Comparison of ENCODE assay signal across 21 mouse cellular contexts in the genomic region with DNA sequence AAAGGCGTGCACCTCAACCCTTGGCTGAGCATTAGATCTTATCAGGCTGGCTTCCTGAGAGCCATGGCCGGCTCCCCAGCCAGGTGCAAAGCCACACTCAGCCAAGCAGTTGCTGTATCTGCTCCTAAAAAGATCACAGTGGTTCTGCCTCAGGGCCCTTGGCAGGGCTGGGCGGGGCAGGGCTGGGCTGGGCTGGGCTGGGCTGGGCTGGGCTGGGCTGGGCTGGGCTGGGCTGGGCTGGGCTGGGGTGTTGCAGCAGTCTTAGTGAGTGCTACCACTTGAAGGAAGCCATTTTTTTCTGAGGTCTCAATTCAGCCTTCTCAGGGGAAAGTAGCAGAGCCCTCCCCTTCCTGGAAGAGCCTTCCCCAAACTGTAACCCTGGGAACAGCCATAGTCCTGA. TPM values are rescaled to one million over a fixed set of nuclear protein-coding genes. Genes with fewer than 3 reads are reported as not detected.
DNase-seq lines count a peak whose midpoint lies in the region; ATAC-seq and TF ChIP-seq lines count a peak whose summit lies in the region.
"Had no signal": no experiment of that assay in that cellular context is flagged by ENCODE, and none has a peak within 500 bp of the region (broad histone marks: within the 10 kb centered on the region; RNA-seq: fewer than 3 reads in every experiment).

No protein-coding gene starts in this region.

- H3K9ac ChIP-seq in liver, embryonic 11.5 days (ENCODE audit: low read depth, low read length) = no peak overlapping the region
- no peak overlapping the region for H3K9ac ChIP-seq in intestine, postnatal 0 days (ENCODE audit: low read depth, low read length)
- H3K9ac ChIP-seq: forebrain, embryonic 12.5 days; kidney, embryonic 15.5 days; limb, embryonic 12.5 days; lung, embryonic 15.5 days; midbrain, embryonic 13.5 days had no signal

- ATAC-seq in liver, embryonic 11.5 days (replicated peaks; ENCODE audit: low FRiP score) = peak; percentile 62
- ATAC-seq in neutrophil, adult 5-6 weeks (ENCODE audit: extremely low read depth, insufficient number of reproducible peaks, low FRiP score, poor library complexity, severe bottlenecking) = 0 out of 2 replicates have a peak, but pooled peaks have one; percentile 23
- ATAC-seq in intestine, postnatal 0 days = no peak
- ATAC-seq: activated CD4-positive, CD25-positive, alpha-beta regulatory T cell, adult 4 months; CD4-positive, CD25-positive, alpha-beta regulatory T cell, adult 4 months; hindbrain, embryonic 16.5 days; intestine, embryonic 16.5 days; midbrain, embryonic 13.5 days had no signal

- H3K36me3 ChIP-seq in liver, embryonic 11.5 days (ENCODE audit: control insufficient read depth, insufficient read depth, low read length) = no peaks in the 10 kb centered on the region
- no peaks in the 10 kb centered on the region for H3K36me3 ChIP-seq in intestine, postnatal 0 days (ENCODE audit: control insufficient read depth, insufficient read depth)
- H3K36me3 ChIP-seq: forebrain, embryonic 12.5 days; kidney, embryonic 15.5 days; limb, embryonic 12.5 days; lung, embryonic 15.5 days; midbrain, embryonic 13.5 days had no signal

- H3K27ac ChIP-seq in liver, embryonic 11.5 days (ENCODE audit: low read depth, low read length) = no peak overlapping the region
- no peak overlapping the region for H3K27ac ChIP-seq in intestine, postnatal 0 days (ENCODE audit: low read depth, low read length)
- H3K27ac ChIP-seq: forebrain, embryonic 12.5 days; kidney, embryonic 15.5 days; limb, embryonic 12.5 days; lung, embryonic 15.5 days; midbrain, embryonic 13.5 days had no signal

- H3K27me3 ChIP-seq in liver, embryonic 11.5 days (replicated peaks; ENCODE audit: control insufficient read depth, insufficient read depth, low read length) = no peaks in the 10 kb centered on the region
- H3K27me3 ChIP-seq in intestine, postnatal 0 days (replicated peaks; ENCODE audit: control insufficient read depth, insufficient read depth, low read length) = no peaks in the 10 kb centered on the region
- H3K27me3 ChIP-seq: forebrain, embryonic 12.5 days; kidney, embryonic 15.5 days; limb, embryonic 12.5 days; lung, embryonic 15.5 days; midbrain, embryonic 13.5 days had no signal

- DNase-seq in A20 (ENCODE audit: low read depth, low spot score) (peak; percentile 51), MEL-GATA-1-ER (ENCODE audit: extremely low read depth, low read depth) (peak; percentile 2)
- DNase-seq in liver, embryonic 11.5 days (ENCODE audit: low spot score) = no peak
- DNase-seq in gastrocnemius, postnatal 10 days = no peak
- DNase-seq in lung, postnatal 36 days = no peak
- DNase-seq: adrenal gland, postnatal 14 days; cerebellum, adult 18-20 months; cerebellum, postnatal 36 days; gastrocnemius, adult 2 months; heart, adult 11 months had no signal

- no peak for TF ChIP-seq CTCF in intestine, postnatal 0 days (IDR thresholded peaks at IDR 0.05; ENCODE audit: low read depth)

- WGBS in liver, embryonic 11.5 days = 42% methylated on average over 3 of the region's 3 CpGs
- WGBS in intestine, postnatal 0 days = 83% methylated on average over 3 of the region's 3 CpGs

- H3K4me3 ChIP-seq in liver, embryonic 11.5 days (ENCODE audit: low read depth, low read length) = no peak overlapping the region
- no peak overlapping the region for H3K4me3 ChIP-seq in intestine, postnatal 0 days (ENCODE audit: low read depth, low read length)
- H3K4me3 ChIP-seq: forebrain, embryonic 12.5 days; gastrocnemius, adult 2 months; kidney, embryonic 15.5 days; limb, embryonic 12.5 days; lung, embryonic 15.5 days; midbrain, embryonic 13.5 days had no signal

- no peaks in the 10 kb centered on the region for H3K9me3 ChIP-seq in liver, embryonic 11.5 days (ENCODE audit: control insufficient read depth, low read length)
- H3K9me3 ChIP-seq in intestine, postnatal 0 days (ENCODE audit: control insufficient read depth) = no peaks in the 10 kb centered on the region
- H3K9me3 ChIP-seq: forebrain, embryonic 12.5 days; kidney, embryonic 15.5 days; limb, embryonic 12.5 days; lung, embryonic 15.5 days; midbrain, embryonic 13.5 days had no signal

- H3K4me1 ChIP-seq in liver, embryonic 11.5 days (replicated peaks; ENCODE audit: control insufficient read depth, insufficient read depth, low read length) = no peaks in the 10 kb centered on the region; the same call in 1 of the 2 replicates
- H3K4me1 ChIP-seq in intestine, postnatal 0 days (replicated peaks; ENCODE audit: control insufficient read depth, insufficient read depth, low read length) = no peaks in the 10 kb centered on the region
- H3K4me1 ChIP-seq: kidney, embryonic 15.5 days; limb, embryonic 12.5 days; lung, embryonic 15.5 days had no signal

- H3K4me2 ChIP-seq in liver, embryonic 11.5 days = no peak overlapping the region
- no peak overlapping the region for H3K4me2 ChIP-seq in intestine, postnatal 0 days (replicated peaks; ENCODE audit: low read depth)
- H3K4me2 ChIP-seq: forebrain, embryonic 12.5 days; kidney, embryonic 15.5 days; limb, embryonic 12.5 days; lung, embryonic 15.5 days; midbrain, embryonic 13.5 days had no signal

RNA-seq across cellular contexts. Expression of a gene that starts 15.5 kb away (rescaled TPM):
- polyA plus RNA-seq in liver, embryonic 11.5 days (2014; fragmentation: Nextera tagmentation; extraction: Ambion mirVana) = 12.0 and 12.1 TPM in 2 replicates
- total RNA-seq in neutrophil, adult 5-6 weeks (2017) = 22.1 and 24.2 TPM in 2 replicates
- 10 to 100 TPM; 36.3 to 47.8 TPM for total RNA-seq in gastrocnemius, postnatal 10 days (2021)
- polyA plus RNA-seq in intestine, postnatal 0 days (2015; fragmentation: Nextera tagmentation; extraction: Ambion mirVana) = 15.4 and 16.7 TPM in 2 replicates

Comparison
In these comparisons a context has a peak if more than half of its experiments do, and no peak if none do; other contexts are left out.
1. DNase-seq: peak in A20 (single experiment) and MEL-GATA-1-ER (single experiment); none in liver, embryonic 11.5 days (single experiment), gastrocnemius, postnatal 10 days (single experiment) and lung, postnatal 36 days (single experiment).